Mouse (Mus musculus): ENCODE measurements around the gene Dpp7. TPM values are rescaled to one million over a fixed set of nuclear protein-coding genes. Genes with fewer than 3 reads are reported as not detected.

The Dpp7 gene
- 25.0 and 27.0 TPM in 2 replicates for polyA plus RNA-seq (2016; fragmentation: Nextera tagmentation; extraction: Ambion mirVana)

GRCm38 (mm10) chr2:25356208-25357079, at the start of gene Dpp7:
Gene Dpp7 (minus strand): TSS chr2:25356359.
- Histone ChIP-seq H3K9me3 (no peaks in the 10 kb centered on the region), H3K27ac (no peak within 1 kb of the TSS), H3K36me3 (peaks cover 21% of the 10 kb centered on the region), H3K4me2 (replicated peaks) (peak within 1 kb of the TSS; percentile 79), H3K27me3 (no peaks in the 10 kb centered on the region), H3K4me1 (peaks cover 15% of the 10 kb centered on the region), H3K4me3 (peak within 1 kb of the TSS; percentile 55), H3K9ac (peak within 1 kb of the TSS; percentile 40)
- peak; percentile 80 for ATAC-seq (ENCODE audit: insufficient number of reproducible peaks, insufficient read depth, low FRiP score, low TSS enrichment)
- 4% methylated on average over 13 of the region's 13 CpGs for WGBS

GRCm38 (mm10) chr2:25403994-25404393, 47.8 kb upstream of the Dpp7 start:
- no peak overlapping the region for H3K9ac ChIP-seq
- 0 out of 2 replicates have a peak, but pooled peaks cover 5% of the 10 kb centered on the region for H3K4me1 ChIP-seq
- no peaks in the 10 kb centered on the region for H3K36me3 ChIP-seq
- no peak overlapping the region for H3K27ac ChIP-seq
- peak overlapping the region; percentile 79 for H3K4me2 ChIP-seq (replicated peaks)
- no peaks in the 10 kb centered on the region for H3K9me3 ChIP-seq
- no peak for ATAC-seq (ENCODE audit: insufficient number of reproducible peaks, insufficient read depth, low FRiP score, low TSS enrichment)
- H3K27me3 ChIP-seq = peaks cover 63% of the 10 kb centered on the region
- 0 out of 2 replicates have a peak overlapping the region, but pooled peaks have one; percentile 62 for H3K4me3 ChIP-seq
- 80% methylated on average over 4 of the region's 4 CpGs for WGBS

GRCm38 (mm10) chr2:25402972-25403601, 46.9 kb upstream of the Dpp7 start:
- H3K9ac ChIP-seq = peak overlapping the region; percentile 63
- peak overlapping the region; percentile 79 for H3K4me2 ChIP-seq (replicated peaks)
- peaks cover 72% of the 10 kb centered on the region for H3K27me3 ChIP-seq
- no peak for ATAC-seq (ENCODE audit: insufficient number of reproducible peaks, insufficient read depth, low FRiP score, low TSS enrichment)
- 2% methylated on average over 54 of the region's 54 CpGs for WGBS
- no peaks in the 10 kb centered on the region for H3K9me3 ChIP-seq
- no peaks in the 10 kb centered on the region for H3K36me3 ChIP-seq
- peak overlapping the region; percentile 62 for H3K4me3 ChIP-seq
- H3K4me1 ChIP-seq = 0 out of 2 replicates have a peak, but pooled peaks cover 5% of the 10 kb centered on the region
- peak overlapping the region; percentile 23; the same call in 1 of the 2 replicates for H3K27ac ChIP-seq

GRCm38 (mm10) chr2:25402377-25402971, 46.3 kb upstream of the Dpp7 start:
- peak overlapping the region; percentile 62 for H3K4me3 ChIP-seq
- H3K27me3 ChIP-seq = peaks cover 78% of the 10 kb centered on the region
- no peak overlapping the region for H3K9ac ChIP-seq
- WGBS = under 1% methylated on average over 13 of the region's 13 CpGs
- H3K4me1 ChIP-seq = 0 out of 2 replicates have a peak, but pooled peaks cover 5% of the 10 kb centered on the region
- 0 out of 2 replicates have a peak, but pooled peaks have one; percentile 15 for ATAC-seq (ENCODE audit: insufficient number of reproducible peaks, insufficient read depth, low FRiP score, low TSS enrichment)
- no peaks in the 10 kb centered on the region for H3K36me3 ChIP-seq
- H3K9me3 ChIP-seq = no peaks in the 10 kb centered on the region
- H3K27ac ChIP-seq = no peak overlapping the region
- H3K4me2 ChIP-seq (replicated peaks) = peak overlapping the region; percentile 79

- 2% methylated on average over 17 of the region's 17 CpGs for WGBS
- no peaks in the 10 kb centered on the region for H3K9me3 ChIP-seq
- no peak overlapping the region for H3K27ac ChIP-seq
- no peak for ATAC-seq (ENCODE audit: insufficient number of reproducible peaks, insufficient read depth, low FRiP score, low TSS enrichment)
- H3K36me3 ChIP-seq = no peaks in the 10 kb centered on the region
- H3K27me3 ChIP-seq = peaks cover 91% of the 10 kb centered on the region
- no peak overlapping the region for H3K9ac ChIP-seq
- peaks cover 9% of the 10 kb centered on the region; the same call in 1 of the 2 replicates for H3K4me1 ChIP-seq
- H3K4me3 ChIP-seq = no peak overlapping the region
- H3K4me2 ChIP-seq (replicated peaks) = peak overlapping the region; percentile 27
Observed at GRCm38 (mm10) chr2:25400764-25401163, 44.6 kb upstream of the Dpp7 start.

GRCm38 (mm10) chr2:25400291-25400690, 44.1 kb upstream of the Dpp7 start:
- Histone ChIP-seq H3K4me3 (no peak overlapping the region), H3K9me3 (no peaks in the 10 kb centered on the region), H3K27me3 (peaks cover 96% of the 10 kb centered on the region), H3K9ac (no peak overlapping the region), H3K27ac (no peak overlapping the region), H3K4me1 (peaks cover 12% of the 10 kb centered on the region; the same call in 1 of the 2 replicates), H3K36me3 (no peaks in the 10 kb centered on the region), H3K4me2 (replicated peaks) (peak overlapping the region; percentile 27)
- 16% methylated on average over 16 of the region's 16 CpGs for WGBS
- no peak for ATAC-seq (ENCODE audit: insufficient number of reproducible peaks, insufficient read depth, low FRiP score, low TSS enrichment)

GRCm38 (mm10) chr2:25399051-25399450, 42.9 kb upstream of the Dpp7 start, which contains the start of gene Npdc1:
Gene Npdc1 (plus strand): TSS chr2:25399351.
- no peak within 1 kb of the TSS for H3K27ac ChIP-seq
- H3K9ac ChIP-seq = no peak within 1 kb of the TSS
- H3K4me3 ChIP-seq = no peak within 1 kb of the TSS
- peaks cover 100% of the 10 kb centered on the region for H3K27me3 ChIP-seq
- no peaks in the 10 kb centered on the region for H3K36me3 ChIP-seq
- H3K4me1 ChIP-seq = peaks cover 19% of the 10 kb centered on the region; the same call in 1 of the 2 replicates
- H3K4me2 ChIP-seq (replicated peaks) = no peak within 1 kb of the TSS
- 61% methylated on average over 8 of the region's 8 CpGs for WGBS
- H3K9me3 ChIP-seq = no peaks in the 10 kb centered on the region
- no peak for ATAC-seq (ENCODE audit: insufficient number of reproducible peaks, insufficient read depth, low FRiP score, low TSS enrichment)

- Histone ChIP-seq H3K4me3 (no peak overlapping the region), H3K9ac (no peak overlapping the region), H3K27ac (no peak overlapping the region), H3K4me2 (replicated peaks) (no peak overlapping the region), H3K9me3 (no peaks in the 10 kb centered on the region), H3K4me1 (peaks cover 19% of the 10 kb centered on the region; the same call in 1 of the 2 replicates), H3K27me3 (peaks cover 91% of the 10 kb centered on the region), H3K36me3 (no peaks in the 10 kb centered on the region)
- no peak for ATAC-seq (ENCODE audit: insufficient number of reproducible peaks, insufficient read depth, low FRiP score, low TSS enrichment)
- 90% methylated on average over 7 of the region's 7 CpGs for WGBS
Observed at GRCm38 (mm10) chr2:25398065-25398464, 41.9 kb upstream of the Dpp7 start.

GRCm38 (mm10) chr2:25397010-25397409, 40.9 kb upstream of the Dpp7 start:
- Histone ChIP-seq H3K36me3 (no peaks in the 10 kb centered on the region), H3K27ac (no peak overlapping the region), H3K27me3 (peaks cover 80% of the 10 kb centered on the region), H3K9me3 (no peaks in the 10 kb centered on the region), H3K4me3 (no peak overlapping the region), H3K4me1 (peaks cover 14% of the 10 kb centered on the region; the same call in 1 of the 2 replicates), H3K4me2 (replicated peaks) (no peak overlapping the region), H3K9ac (no peak overlapping the region)
- 26% methylated on average over 1 of the region's 1 CpGs for WGBS
- no peak for ATAC-seq (ENCODE audit: insufficient number of reproducible peaks, insufficient read depth, low FRiP score, low TSS enrichment)

- 49% methylated on average over 3 of the region's 3 CpGs for WGBS
Observed at GRCm38 (mm10) chr2:25396597-25396983, 40.4 kb upstream of the Dpp7 start.

More at GRCm38 (mm10) chr2:25396597-25396983, 40.4 kb upstream of the Dpp7 start:
- Histone ChIP-seq H3K4me3 (no peak overlapping the region; the same call in 1 of the 2 replicates), H3K27me3 (peaks cover 76% of the 10 kb centered on the region), H3K36me3 (no peaks in the 10 kb centered on the region), H3K9ac (no peak overlapping the region), H3K27ac (no peak overlapping the region), H3K4me1 (peaks cover 14% of the 10 kb centered on the region; the same call in 1 of the 2 replicates), H3K9me3 (no peaks in the 10 kb centered on the region), H3K4me2 (replicated peaks) (peak overlapping the region; percentile 61; the same call in 1 of the 2 replicates)
- no peak for ATAC-seq (ENCODE audit: insufficient number of reproducible peaks, insufficient read depth, low FRiP score, low TSS enrichment)

Data from embryonic facial prominence, embryonic 12.5 days (tissue).